Mouse (Mus musculus) hindbrain, embryonic 14.5 days (tissue): ENCODE measurements around the gene Ptges2. TPM values are rescaled to one million over a fixed set of nuclear protein-coding genes. Genes with fewer than 3 reads are reported as not detected.

Experiments used
- ATAC-seq: fragments of 200-750 bp; cut with Nextera tagmentation; 2 replicates; pipeline ENCODE4 v1.8.0; 2017; ENCODE audit warnings: moderate number of reproducible peaks, mild to moderate bottlenecking, moderate TSS enrichment, moderate library complexity; ENCODE audit not compliant: low FRiP score
- DNase-seq: peaks from one replicate; pipeline ENCODE4 v3.0.0-alpha.2; 2015; ENCODE audit warnings: low spot score
- H3K27ac ChIP-seq: fragments of 300-500 bp; sonication (generic); 2 replicates; pipeline ENCODE4 v1.5.1; 2014; ENCODE audit warnings: mild to moderate bottlenecking, moderate library complexity
- H3K27me3 ChIP-seq: fragments of 300-500 bp; sonication (generic); 2 replicates; pipeline ENCODE4 v1.6.1; 2014; ENCODE audit warnings: mild to moderate bottlenecking, low read length, mixed read lengths; ENCODE audit not compliant: control insufficient read depth, insufficient read depth
- H3K36me3 ChIP-seq: fragments of 300-500 bp; sonication (generic); replicated peaks from 2 replicates; pipeline ENCODE4 v1.6.1; 2014; ENCODE audit not compliant: control insufficient read depth, insufficient read depth
- H3K4me1 ChIP-seq: fragments of 300-500 bp; sonication (generic); replicated peaks from 2 replicates; pipeline ENCODE4 v1.6.1; 2014; ENCODE audit warnings: antibody characterized with exemption, low read length, mixed read lengths; ENCODE audit not compliant: control insufficient read depth, insufficient read depth
- H3K4me2 ChIP-seq: fragments of 300-500 bp; sonication (generic); replicated peaks from 2 replicates; pipeline ENCODE4 v1.6.1; 2014; ENCODE audit warnings: mild to moderate bottlenecking, moderate library complexity
- H3K4me3 ChIP-seq: fragments of 300-500 bp; sonication (generic); replicated peaks from 2 replicates; pipeline ENCODE4 v1.5.1; 2014; ENCODE audit warnings: mild to moderate bottlenecking, low read length
- H3K9ac ChIP-seq: fragments of 300-500 bp; sonication (generic); 2 replicates; pipeline ENCODE4 v1.6.1; 2014
- H3K9me3 ChIP-seq: fragments of 300-500 bp; sonication (generic); 2 replicates; pipeline ENCODE4 v1.6.1; 2016; ENCODE audit warnings: low read length; ENCODE audit not compliant: control insufficient read depth
- WGBS: fragments of 180-500 bp; shearing (Covaris S2); extraction: QIAGEN DNeasy Blood & Tissue Kit; methylation state at CpG from one replicate; pipeline ENCODE4 v1.1.7; 2014; 5-methylcytosine and 5-hydroxymethylcytosine counted together
- polyA plus RNA-seq: library from polyadenylated mRNA; unstranded; fragments of >200 nt; fragmentation: Nextera tagmentation; extraction: Ambion mirVana; gene quantifications from 2 replicates; pipeline ENCODE4 v1.2.1, GENCODE M21; 2014

Gene Ptges2
- polyA plus RNA-seq, 1 experiment from 2014 or later, result 58.9 TPM

- Histone ChIP-seq H3K4me3 (no peak overlapping the region), H3K4me1 (no peaks in the 10 kb centered on the region)
- 85% methylated on average over 7 of the region's 7 CpGs for WGBS
Observed at GRCm38 (mm10) chr2:32407144-32407824, 11.6 kb downstream of the Ptges2 start.

DNA sequence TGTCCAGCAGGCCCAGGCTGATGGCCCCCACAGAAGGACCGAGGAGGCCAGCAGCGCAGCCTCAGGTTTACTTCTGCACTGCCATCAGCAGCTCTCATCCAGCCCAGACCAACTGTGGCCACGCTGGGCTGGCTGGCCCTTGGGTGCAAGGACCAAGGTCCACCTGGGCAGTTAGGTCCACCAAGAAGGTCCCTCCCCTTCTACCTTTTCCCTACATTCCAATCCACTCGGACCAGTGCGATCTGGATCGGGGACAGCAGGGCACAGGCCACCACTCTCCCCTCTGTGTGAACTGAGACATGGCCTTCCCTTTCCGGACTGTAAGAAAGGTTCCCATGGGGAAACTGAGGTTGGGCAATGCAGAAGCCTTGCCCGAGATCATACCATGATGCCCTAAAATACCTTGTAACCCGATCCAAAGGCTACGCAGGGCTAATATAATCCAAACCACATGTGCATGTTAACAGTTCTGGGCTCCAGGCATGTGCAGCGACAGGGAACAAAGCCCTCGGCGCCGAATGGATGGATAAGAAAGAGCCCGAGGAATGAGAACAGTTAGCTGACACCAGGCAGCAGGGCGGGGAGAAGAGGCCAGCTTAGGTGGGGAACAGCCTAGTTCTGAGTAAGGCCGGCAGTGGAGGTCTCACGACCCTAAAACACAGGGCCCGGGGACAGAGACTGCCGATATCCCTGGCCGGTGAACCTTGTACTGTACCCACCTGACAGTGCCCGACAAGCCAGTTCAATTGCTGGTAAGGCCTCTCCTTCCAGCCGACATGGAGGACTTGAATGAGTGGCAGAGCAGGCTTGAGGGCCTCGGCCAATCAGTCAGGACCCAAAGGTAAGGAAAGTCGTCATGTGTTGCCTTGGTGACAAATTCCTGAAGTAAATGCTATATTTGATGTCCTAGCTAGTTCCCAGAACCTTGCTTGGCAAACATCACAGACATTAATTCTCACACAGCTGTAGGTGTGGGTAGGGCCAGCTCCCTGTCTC, 13.0 kb downstream of the Ptges2 start:
- Histone ChIP-seq H3K4me3 (no peak overlapping the region), H3K4me1 (no peaks in the 10 kb centered on the region), H3K4me2 (no peak overlapping the region), H3K36me3 (peaks cover under 1% of the 10 kb centered on the region; the same call in 1 of the 2 replicates), H3K27ac (no peak overlapping the region), H3K9ac (no peak overlapping the region), H3K27me3 (no peaks in the 10 kb centered on the region), H3K9me3 (no peaks in the 10 kb centered on the region)
- DNase-seq, result no peak
- ATAC-seq, result no peak
- WGBS, result 76% methylated on average over 25 of the region's 25 CpGs

More at GRCm38 (mm10) chr2:32407144-32407824, 11.6 kb downstream of the Ptges2 start:
- Histone ChIP-seq H3K36me3 (peaks cover 11% of the 10 kb centered on the region), H3K27me3 (no peaks in the 10 kb centered on the region), H3K9ac (no peak overlapping the region), H3K4me2 (no peak overlapping the region), H3K9me3 (no peaks in the 10 kb centered on the region), H3K27ac (no peak overlapping the region)
- DNase-seq (no peak), ATAC-seq (no peak)

GRCm38 (mm10) chr2:32411407-32411806, 15.7 kb downstream of the Ptges2 start:
- no peak overlapping the region for H3K4me3 ChIP-seq
- ATAC-seq (no peak), DNase-seq (no peak)
- H3K27me3 ChIP-seq, result no peaks in the 10 kb centered on the region
- no peak overlapping the region for H3K9ac ChIP-seq
- H3K36me3 ChIP-seq, result peaks cover 26% of the 10 kb centered on the region
- no peak overlapping the region for H3K27ac ChIP-seq
- WGBS, result 85% methylated on average over 7 of the region's 7 CpGs
- H3K4me2 ChIP-seq, result no peak overlapping the region
- H3K9me3 ChIP-seq, result no peaks in the 10 kb centered on the region
- no peaks in the 10 kb centered on the region for H3K4me1 ChIP-seq

GRCm38 (mm10) chr2:32412742-32413531, 17.2 kb downstream of the Ptges2 start:
- Histone ChIP-seq H3K4me3 (no peak overlapping the region), H3K4me1 (no peaks in the 10 kb centered on the region), H3K36me3 (peaks cover 41% of the 10 kb centered on the region), H3K27me3 (no peaks in the 10 kb centered on the region), H3K27ac (no peak overlapping the region), H3K9ac (no peak overlapping the region), H3K9me3 (no peaks in the 10 kb centered on the region), H3K4me2 (no peak overlapping the region)
- 93% methylated on average over 6 of the region's 6 CpGs for WGBS
- ATAC-seq, result no peak
- no peak for DNase-seq

GRCm38 (mm10) chr2:32413936-32414335, 18.2 kb downstream of the Ptges2 start:
- Histone ChIP-seq H3K36me3 (peaks cover 51% of the 10 kb centered on the region), H3K27me3 (no peaks in the 10 kb centered on the region), H3K4me2 (no peak overlapping the region), H3K4me1 (no peaks in the 10 kb centered on the region), H3K27ac (no peak overlapping the region), H3K9ac (no peak overlapping the region), H3K4me3 (no peak overlapping the region), H3K9me3 (no peaks in the 10 kb centered on the region)
- 68% methylated on average over 5 of the region's 5 CpGs for WGBS
- ATAC-seq (no peak), DNase-seq (no peak)

DNA sequence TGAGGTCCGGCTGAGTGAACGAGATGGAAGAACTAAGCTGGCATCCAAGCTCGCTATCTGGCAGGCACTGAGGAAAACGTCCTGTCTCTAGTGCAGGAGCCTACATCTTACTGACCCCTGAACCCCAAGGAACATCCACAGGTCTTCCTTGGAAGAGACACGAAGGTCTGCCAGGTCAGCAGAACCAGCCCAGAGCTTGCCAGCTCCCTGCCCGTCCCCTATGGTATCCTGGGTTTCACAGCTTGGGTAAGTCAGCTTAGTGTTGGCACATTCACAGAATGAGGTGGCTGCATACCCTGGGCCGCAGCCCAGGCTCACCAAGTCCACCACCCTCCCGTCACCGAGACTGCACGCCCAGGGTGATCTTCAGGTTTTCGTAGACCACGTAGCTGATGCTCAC, 20.1 kb downstream of the Ptges2 start:
- H3K27me3 ChIP-seq, result no peaks in the 10 kb centered on the region
- no peak overlapping the region for H3K4me2 ChIP-seq
- DNase-seq (no peak), ATAC-seq (no peak)
- no peaks in the 10 kb centered on the region for H3K9me3 ChIP-seq
- no peaks in the 10 kb centered on the region for H3K4me1 ChIP-seq
- H3K4me3 ChIP-seq, result no peak overlapping the region
- peaks cover 70% of the 10 kb centered on the region for H3K36me3 ChIP-seq
- WGBS, result 91% methylated on average over 12 of the region's 12 CpGs
- H3K27ac ChIP-seq, result no peak overlapping the region
- no peak overlapping the region for H3K9ac ChIP-seq

DNA sequence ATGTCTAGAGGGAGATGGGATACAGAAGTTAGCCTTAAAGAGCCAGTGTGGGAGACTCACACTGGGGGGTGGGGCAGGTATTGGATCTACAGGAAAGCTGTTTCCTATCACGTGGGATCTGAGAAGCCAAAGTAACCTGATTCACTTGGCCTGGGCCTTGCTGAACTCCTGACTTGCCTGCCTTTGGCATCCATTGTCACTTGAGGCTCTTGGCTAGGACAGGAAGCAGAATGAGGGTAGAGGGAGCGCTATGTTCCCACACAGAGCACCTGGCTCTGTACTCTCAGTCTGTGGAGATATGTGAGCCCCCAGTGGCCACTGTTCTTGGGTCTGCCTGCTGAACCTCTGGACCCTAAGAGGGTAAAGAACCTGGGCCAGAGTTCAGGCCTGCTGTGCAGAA, 20.9 kb downstream of the Ptges2 start:
- H3K27ac ChIP-seq, result no peak overlapping the region
- H3K36me3 ChIP-seq, result peaks cover 75% of the 10 kb centered on the region
- DNase-seq (no peak), ATAC-seq (no peak)
- no peak overlapping the region for H3K4me3 ChIP-seq
- no peaks in the 10 kb centered on the region for H3K4me1 ChIP-seq
- no peaks in the 10 kb centered on the region for H3K9me3 ChIP-seq
- WGBS, result 89% methylated on average over 2 of the region's 2 CpGs
- H3K9ac ChIP-seq, result no peak overlapping the region
- no peaks in the 10 kb centered on the region for H3K27me3 ChIP-seq
- no peak overlapping the region for H3K4me2 ChIP-seq

- Histone ChIP-seq H3K36me3 (peaks cover 75% of the 10 kb centered on the region), H3K4me2 (no peak overlapping the region), H3K9me3 (no peaks in the 10 kb centered on the region), H3K27me3 (no peaks in the 10 kb centered on the region), H3K4me1 (peaks cover under 1% of the 10 kb centered on the region; the same call in 1 of the 2 replicates), H3K9ac (no peak overlapping the region), H3K27ac (no peak overlapping the region), H3K4me3 (no peak overlapping the region)
- DNase-seq, result no peak
- 93% methylated on average over 8 of the region's 8 CpGs for WGBS
- ATAC-seq, result no peak
Observed at GRCm38 (mm10) chr2:32417486-32417885, 21.8 kb downstream of the Ptges2 start.
